Mouse (Mus musculus) heart, postnatal 25 days (tissue): ENCODE data around the gene Hist1h2bb. TPM values are rescaled to one million over a fixed set of nuclear protein-coding genes. Genes with fewer than 3 reads are reported as not detected.
"Not testable (repeated sequence)": the region's sequence is repeated elsewhere in the genome, so short reads cannot be mapped to it uniquely, and the experiment has no call there.

ENCODE experiments used
- DNase-seq: peaks from one replicate; pipeline ENCODE4 v3.0.0; 2022; ENCODE audit warnings: low spot score
- intact Hi-C: fragments of 180-260 bp; cut with DNase I; formaldehyde crosslinking; loops from one replicate; pipeline ENCODE4 v1.15.1; 2025
- total RNA-seq, 2 experiments: library from RNA; stranded (reverse); gene quantifications; 2 replicates each; pipeline ENCODE4 v1.2.3; 2021

Hist1h2bb gene
- 10 to 100 TPM in 1 of 2 experiments, 1 to 10 TPM in 1; 9.6 to 11.4 TPM for total RNA-seq

DNA sequence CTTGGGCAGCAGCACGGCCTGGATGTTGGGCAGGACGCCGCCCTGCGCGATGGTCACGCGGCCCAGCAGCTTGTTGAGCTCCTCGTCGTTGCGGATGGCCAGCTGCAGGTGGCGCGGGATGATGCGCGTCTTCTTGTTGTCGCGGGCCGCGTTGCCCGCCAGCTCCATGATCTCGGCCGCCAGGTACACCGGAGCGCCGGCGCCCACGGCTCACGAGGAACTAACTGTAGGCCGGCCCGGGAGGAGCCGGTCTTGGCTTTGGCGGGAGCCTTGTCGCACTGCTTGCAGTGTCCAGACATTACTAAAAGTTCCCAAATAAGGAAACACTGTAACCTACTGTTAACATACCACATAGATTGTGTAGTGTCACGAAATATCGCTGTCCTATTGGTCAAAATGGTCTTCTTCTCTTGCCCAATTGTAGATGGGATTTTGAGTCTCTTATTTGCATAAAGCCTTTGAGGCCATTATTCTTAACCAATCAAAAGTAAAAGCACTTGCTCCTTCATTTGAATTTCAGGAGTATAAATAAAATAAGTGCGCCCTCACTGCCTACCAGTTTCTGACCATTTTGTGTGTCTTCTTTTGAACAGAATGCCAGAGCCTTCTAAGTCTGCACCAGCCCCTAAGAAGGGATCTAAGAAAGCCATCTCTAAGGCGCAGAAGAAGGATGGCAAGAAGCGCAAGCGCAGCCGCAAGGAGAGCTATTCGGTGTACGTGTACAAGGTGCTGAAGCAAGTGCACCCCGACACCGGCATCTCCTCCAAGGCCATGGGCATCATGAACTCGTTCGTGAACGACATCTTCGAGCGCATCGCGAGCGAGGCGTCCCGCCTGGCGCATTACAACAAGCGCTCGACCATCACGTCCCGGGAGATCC lies at the start of gene Hist1h2bb:
Hist1h2bb (plus strand) TSS at position 534 of the 880 bp plus-strand sequence.
- intact Hi-C loops, result loop anchor here (5.0 kb wide), 1 partner anchor 1704 kb away; the partner anchor contains the start of genes Hist1h2ag, Hist1h2bj and Hist1h4i
- DNase-seq, result peak; percentile 67

DNA sequence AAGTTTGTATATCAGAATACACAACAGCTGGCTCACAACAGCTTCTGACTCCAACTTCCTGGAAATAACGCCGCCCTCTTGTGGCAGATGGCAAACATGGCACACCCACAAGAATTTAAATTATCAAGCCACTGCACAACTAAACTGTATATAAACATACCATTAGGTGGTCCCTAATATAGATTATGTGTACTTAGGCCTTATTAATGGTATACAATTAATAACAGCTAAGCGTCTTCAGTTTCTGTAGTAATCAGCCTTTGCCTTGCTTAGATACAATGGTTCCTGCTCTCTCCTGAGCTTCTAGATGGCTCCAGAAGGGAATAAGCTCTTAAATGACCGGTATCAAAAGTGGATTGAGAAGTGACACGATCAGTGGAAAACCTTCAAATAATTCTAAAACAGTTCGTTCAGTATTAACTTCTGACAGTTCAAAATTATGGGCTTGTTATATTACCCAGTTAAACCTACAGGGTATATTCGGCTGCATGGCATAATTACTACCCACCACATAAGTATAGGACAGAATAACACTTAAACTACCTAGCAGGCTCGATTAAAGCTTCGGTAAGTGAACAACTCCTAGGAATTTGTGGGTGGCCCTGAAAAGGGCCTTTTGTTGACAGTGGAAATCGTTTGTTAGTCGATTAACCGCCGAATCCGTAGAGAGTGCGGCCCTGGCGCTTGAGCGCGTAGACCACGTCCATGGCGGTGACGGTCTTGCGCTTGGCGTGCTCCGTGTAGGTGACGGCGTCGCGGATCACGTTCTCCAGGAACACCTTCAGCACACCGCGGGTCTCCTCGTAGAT lies 48.8 kb upstream of the Hist1h2bb start:
- no peak for DNase-seq
- intact Hi-C loops, result loop anchor here (5.0 kb wide), 1 partner anchor 1655 kb away; the partner anchor contains the start of genes Hist1h2ag, Hist1h2bj and Hist1h4i

DNA sequence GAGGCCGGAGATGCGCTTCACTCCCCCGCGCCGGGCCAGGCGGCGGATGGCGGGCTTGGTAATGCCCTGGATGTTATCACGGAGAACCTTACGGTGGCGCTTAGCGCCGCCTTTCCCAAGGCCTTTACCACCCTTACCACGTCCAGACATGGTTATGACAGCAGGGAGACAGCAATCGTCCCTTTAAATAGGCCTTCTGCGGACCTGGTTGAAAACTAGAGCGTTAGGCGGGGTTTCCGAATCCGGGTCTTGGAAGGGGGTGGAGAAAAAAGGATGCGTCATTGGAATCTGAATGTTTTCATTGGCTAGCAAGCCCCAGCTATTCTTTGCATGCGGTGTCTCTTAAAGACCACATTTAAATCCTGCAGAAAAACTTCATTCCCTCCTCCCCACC lies 48.2 kb upstream of the Hist1h2bb start, which contains the start of gene Hist1h4c:
Hist1h4c (minus strand) TSS at position 155 of the 394 bp plus-strand sequence.
- peak; percentile 98 for DNase-seq
- intact Hi-C loops, result loop anchor here (5.0 kb wide), 1 partner anchor 1656 kb away; the partner anchor contains the start of genes Hist1h2ag, Hist1h2bj and Hist1h4i

DNA sequence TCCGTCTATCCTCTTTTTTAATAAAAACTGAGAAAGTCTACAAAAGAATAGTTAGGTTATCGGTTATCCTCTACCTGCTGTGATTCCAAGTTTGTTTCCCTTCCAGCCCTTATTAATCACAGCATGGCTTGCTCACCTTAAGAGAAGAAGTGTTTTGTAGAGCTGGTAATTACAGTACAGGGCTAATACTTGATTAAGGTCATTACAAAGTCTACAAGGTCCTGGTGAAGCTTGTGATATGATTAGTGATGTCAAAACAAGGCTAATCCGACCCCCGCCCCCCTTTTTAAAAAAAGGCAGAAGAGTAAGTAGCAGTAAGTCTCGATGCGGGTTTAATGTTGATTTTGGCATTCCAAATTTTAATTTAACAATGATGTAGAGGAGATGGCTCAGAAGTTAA lies 47.5 kb upstream of the Hist1h2bb start:
- intact Hi-C loops, result loop anchor here (5.0 kb wide), 1 partner anchor 1657 kb away; the partner anchor contains the start of genes Hist1h2ag, Hist1h2bj and Hist1h4i
- no peak for DNase-seq

DNA sequence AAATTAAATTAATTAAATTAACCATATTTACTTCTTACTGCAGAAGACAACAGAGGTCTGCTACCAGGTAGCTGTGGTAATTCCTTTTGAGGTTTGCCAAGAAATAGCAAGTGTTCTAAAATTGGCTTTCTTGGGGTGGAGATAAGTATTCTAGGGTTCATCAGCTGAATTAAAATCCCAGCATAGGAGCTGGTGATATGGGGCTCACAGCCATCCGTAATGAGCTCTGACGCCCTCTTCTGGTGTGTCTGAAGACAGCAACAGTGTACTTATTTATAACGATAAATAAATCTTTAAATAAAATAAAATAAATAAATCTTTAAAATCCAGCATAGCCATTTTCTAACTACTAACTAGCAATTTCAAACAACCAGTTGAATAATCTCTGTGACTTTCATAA lies 46.8 kb upstream of the Hist1h2bb start:
- intact Hi-C loops, result loop anchor here (5.0 kb wide), 1 partner anchor 1657 kb away; the partner anchor contains the start of genes Hist1h2ag, Hist1h2bj and Hist1h4i
- no peak for DNase-seq

DNA sequence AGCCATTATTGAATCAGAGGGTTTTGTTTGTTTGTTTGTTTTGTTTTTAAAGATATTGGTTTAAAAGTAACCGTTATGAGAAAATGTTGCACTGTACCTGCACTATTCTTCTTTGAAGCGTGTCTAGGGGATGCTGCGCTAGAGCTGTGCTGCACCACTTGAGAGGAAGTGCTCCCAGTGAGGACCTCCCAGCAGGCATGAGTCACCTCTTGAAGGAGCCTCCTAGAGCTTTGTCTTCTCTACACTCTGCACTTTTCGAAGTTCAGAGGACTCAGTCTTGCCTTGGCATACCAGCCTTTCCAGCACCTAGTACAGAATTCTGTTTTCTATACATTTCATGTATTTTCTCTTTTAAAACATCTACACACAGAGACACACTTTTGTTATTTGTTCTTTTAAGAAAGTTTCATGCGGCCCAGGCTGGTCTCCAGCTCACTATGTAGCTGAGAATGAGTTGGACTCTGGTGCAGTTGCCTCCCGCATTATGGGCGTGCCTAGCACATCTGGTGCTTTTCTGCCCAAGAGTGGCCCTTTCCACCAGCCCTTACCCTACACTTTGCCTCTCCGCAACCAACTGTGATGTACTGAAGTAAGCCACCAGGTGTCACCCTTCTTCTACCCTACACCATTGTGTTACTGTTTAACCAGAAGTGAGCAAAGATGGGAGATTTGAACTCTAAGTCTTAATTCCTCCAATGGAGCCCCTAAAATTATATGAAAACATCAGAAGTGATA lies 45.6 kb upstream of the Hist1h2bb start:
- intact Hi-C loops, result loop anchor here (1.0 kb wide), 1 partner anchor 31 kb away; no protein-coding TSS in a partner anchor
- peak; percentile 30 for DNase-seq

DNA sequence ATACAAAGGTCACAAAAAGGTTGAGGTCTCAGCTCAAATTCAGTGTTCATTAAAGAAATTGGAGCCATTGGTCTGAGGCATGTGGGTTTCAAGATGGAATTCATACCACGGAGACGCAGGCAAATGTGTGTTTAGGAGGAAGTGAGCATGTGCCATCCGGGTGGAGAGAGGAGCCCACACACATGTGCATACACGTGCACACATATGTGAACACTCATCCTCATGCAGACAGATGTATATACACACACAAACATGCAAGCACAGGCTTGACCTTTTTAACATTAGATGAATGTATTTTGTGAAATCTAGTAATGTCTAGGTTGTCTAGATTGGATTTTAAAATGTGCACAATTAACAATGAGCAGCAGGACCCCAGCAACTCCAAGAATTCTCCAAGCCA lies 44.3 kb upstream of the Hist1h2bb start:
- intact Hi-C loops, result no loop called here
- no peak for DNase-seq

DNA sequence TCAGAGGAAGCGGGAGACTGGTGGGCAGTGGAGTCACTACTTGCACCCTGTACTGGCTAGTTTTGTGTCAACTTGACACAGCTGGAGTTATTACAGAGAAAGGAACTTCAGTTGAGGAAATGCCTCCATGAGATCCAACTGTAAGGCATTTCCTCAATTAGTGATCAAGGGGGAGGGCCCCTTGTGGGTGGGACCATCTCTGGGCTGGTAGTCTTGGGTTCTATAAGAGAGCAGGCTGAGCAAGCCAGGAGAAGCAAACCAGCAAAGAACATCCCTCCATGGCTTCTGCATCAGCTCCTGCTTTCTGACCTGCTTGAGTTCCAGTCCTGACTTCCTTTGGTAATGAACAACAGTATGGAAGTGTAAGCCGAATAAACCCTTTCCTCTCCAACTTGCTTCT lies 43.7 kb upstream of the Hist1h2bb start:
- DNase-seq, intact Hi-C loops: not testable (repeated sequence)

DNA sequence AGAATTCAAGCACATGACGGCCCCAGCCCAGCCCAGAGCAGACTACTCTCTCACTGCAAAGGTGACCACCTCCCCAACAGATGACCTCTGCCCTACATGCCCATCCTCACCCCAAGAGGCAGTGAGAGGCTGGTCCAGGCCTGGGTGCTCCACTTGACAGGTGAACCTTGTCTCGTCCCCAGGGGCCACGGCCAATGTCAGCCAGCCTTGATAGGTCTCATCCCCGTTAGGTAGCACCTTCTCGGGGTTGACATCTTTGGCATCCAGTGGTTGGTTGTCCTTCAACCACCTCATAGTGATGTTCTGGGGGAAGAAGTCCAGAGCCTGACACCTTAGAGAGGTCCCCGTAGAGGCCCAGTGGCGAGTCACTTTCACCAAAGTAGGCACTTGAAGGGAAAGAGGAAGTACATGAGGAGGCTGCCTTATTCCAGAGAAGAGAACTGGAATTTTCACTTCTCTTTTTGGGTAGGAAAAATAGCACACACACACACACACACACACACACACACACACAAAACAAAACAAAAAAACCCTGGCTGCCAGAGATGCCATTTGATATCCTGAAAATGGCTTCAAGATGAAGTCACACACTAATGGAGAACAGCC lies 40.7 kb upstream of the Hist1h2bb start:
- intact Hi-C loops, result no loop called here
- DNase-seq, result no peak

DNA sequence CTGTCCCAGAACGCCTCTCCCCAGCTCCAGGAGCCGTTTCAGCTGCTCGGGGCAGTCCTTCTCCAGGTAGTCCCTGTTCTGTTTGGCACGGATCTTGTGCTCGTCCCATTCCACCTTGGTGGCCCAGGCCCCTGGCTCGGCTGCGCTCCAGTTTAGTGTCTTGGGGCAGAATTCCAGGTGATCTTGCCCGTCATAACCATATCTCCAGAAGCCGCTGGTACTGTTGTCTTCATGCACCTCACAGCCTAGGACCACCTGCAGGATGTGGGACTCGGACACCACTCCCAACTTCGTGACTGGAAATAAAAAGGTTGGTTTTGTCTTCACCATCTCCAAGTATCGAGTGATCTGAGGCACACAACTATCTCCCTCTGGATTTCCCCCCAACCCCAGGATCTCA lies 39.8 kb upstream of the Hist1h2bb start:
- DNase-seq, result no peak
- intact Hi-C loops, result no loop called here

DNA sequence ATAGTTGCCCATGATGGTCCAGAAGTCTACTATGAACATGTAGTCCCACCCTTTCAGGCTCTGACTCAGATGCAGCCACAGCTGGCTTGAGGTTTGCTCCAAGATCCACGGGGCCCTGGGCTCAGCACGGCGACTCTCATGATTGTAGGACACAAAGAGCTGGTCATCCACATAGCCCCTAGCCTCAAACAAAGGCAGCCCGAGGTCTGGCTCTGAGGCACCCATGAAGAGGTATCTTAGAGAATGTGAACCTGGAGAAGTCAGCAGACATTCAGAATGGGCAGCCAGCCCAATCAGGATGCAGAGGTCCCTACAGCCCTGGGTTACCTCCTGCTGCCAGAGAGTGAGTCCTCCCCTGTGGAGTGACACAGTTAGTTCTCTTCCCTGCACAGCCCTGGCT lies 38.5 kb upstream of the Hist1h2bb start:
- no peak for DNase-seq
- intact Hi-C loops, result no loop called here

DNA sequence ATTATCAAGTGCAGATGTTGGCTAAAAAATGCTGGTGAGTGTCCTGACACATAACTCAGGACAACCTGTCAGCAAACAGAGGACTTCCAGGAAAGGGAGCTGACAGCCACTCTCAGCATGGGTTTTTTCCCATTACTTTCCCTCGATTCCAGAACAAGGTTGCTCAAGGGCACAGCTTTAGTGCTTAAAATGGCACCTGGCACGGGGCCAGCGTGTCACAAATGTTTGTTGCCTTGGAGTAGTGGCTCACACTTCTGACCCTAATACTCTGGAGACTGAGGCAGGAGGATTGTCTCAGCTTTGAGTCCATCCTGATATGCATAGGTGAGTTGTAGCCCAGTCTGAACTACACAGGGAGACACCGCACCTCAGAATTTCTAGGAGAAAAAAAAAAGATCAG lies 37.9 kb upstream of the Hist1h2bb start:
- intact Hi-C loops, result no loop called here
- DNase-seq, result no peak

DNA sequence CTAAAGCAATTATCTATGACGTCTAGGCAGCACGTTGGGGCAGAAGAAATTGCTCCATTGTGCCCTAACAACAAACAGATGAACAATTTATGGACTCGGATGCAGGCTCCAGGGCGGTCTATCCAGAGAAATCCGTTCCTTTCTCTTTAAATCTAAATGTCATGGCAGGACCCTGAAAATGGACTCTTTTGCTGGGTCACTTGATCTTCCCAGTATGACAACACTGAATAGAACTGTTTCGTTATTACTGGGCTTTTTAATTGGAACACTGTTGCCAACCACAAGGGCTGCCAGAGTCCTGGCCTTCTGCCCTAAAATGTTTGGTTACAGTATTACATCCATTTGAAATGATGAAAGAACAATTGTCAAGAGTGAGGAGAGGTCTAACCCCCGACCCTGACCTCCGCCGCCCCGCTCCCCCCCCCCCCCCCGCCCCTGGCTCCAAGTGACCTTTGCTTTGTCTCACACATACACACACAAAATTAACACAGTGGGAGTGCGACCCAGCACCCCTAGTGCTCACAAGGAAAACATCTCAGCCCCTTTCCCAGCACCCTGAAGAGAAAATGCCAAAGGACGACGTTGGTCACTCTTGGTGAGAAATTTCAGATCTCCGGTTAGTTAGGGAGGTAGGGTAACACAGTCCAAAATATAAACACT lies 36.7 kb upstream of the Hist1h2bb start:
- DNase-seq, result no peak
- intact Hi-C loops, result no loop called here

DNA sequence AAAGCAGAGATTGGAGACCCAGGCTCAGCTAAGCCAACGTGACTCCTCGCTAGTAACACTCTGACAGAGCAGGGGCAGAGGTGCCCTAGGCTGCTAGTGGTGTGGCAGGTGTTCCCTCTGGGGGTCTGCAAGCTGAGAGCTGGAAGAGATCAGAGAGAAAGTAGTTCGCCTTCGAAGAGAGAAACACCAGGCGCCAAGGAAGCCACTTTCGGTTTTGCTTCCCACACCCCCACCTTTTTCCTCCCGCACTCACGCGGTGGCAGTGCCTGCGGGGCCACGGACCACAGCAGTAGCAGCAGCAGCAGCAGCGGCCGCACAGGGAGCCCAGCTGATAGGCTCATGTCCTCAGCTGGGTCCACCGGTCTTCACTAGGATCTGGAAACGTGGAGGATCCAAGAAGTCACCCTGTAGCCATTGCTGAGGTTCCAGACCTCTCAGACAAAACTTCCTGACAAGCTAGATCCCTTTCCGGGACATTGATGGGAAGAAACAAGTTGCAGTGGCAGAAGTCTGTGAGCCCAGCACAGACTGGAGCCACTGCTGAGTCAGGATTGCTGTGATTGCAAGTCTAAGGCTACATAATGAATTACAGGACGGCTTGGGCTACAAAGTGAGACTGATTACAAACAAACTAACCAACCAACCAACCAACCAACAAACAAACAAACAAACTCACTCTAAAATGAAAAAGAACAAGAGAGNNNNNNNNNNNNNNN lies 36.0 kb upstream of the Hist1h2bb start, which contains the start of gene Hfe:
Hfe (minus strand) TSS at position 481 of the 716 bp plus-strand sequence.
- intact Hi-C loops, result no loop called here
- DNase-seq, result no peak

DNA sequence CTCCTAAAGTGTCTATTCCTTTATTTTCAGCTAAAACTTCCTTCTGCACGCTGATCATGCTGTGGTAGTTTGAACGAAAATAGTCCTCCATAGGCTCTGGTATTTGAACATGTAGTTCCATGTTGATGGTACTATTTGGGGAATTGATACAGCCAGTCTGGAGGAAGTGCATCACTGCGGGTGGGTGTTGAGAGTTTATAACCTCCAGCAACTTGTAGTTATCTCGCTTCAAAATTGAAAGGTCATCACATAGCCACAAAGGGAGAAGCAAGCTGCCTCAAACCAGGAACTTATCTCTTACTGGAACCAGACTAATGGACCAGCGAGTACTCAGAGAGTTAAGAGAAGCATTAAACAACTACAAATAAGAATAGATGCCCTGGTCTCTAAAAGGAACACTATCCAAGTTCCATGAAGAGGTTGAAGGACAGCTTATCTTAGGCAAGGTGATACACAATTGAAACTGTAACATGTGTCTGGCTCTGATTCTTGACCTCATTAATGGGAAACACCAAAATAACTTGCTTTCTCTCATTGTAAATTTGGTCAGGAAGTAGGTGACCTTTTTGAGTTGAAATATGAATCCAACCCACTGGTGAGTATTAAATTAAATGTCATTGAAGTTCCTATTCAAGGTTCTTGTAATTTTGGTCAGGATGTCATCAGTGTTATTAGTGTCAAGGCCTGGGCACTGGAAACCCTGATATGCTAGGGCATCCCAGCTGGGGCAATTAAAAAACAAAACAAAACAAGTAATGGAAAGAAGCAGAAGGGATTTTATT lies 30.1 kb upstream of the Hist1h2bb start:
- intact Hi-C loops, result no loop called here
- DNase-seq, result no peak

DNA sequence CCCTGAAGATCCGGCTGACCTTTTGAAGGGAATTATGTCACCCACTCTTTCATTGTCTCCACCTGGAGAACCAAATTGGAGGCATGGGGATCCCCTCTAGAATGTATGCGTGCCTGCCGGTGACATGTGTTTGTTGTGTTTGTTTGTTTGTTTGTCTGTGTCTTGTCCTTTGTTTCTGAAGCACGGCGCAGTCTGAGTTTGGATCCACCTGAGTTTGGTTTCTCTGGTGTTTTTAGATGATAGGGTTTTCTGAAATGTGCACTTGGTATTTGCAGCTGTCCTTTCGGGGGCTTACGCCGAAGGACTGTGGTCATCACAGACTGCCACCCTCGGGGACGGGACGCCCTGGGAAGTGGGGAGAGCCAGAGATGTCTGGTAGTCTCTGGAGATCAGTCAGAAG lies 29.4 kb upstream of the Hist1h2bb start:
- intact Hi-C loops, result no loop called here
- no peak for DNase-seq

DNA sequence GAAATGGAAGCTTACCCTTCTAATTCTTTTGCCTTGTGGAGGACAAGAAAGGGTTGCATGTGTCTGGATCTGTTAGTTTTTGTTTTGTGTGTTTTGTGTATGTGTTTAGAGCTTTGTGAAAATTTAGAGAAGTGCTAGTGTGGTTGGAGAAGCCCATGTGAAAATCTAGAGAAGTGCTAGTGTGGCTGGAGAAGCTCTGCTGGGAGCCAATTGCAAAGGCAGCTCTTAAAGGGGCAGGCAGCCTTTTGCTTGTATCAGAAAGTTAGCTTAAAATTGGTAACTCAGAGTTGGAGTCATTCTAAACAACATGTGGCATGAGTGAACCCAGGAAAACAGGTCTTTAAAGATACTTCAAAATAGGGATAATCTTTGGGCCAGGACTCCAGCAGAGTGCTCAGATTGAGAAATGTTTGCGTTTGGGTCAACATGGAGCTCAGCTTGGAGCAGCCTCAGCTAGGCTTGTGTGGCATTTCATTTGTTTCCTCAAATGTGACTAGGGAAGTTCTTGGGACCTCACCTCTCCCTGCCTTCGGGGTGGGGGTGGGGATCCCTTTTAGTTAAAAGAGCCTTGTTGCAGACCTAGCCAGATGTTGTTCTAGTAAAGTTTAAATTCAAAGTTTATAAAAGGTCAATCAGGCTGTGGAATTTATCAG lies 28.8 kb upstream of the Hist1h2bb start:
- intact Hi-C loops, DNase-seq: not testable (repeated sequence)
